In genomic region chr2:152738341-152738740, GRCm38 (mm10) we compare ENCODE assay signal across 7 mouse cellular contexts. TPM values are rescaled to one million over a fixed set of nuclear protein-coding genes. Genes with fewer than 3 reads are reported as not detected.
DNase-seq lines count a peak whose midpoint lies in the region; ATAC-seq lines count a peak whose summit lies in the region.

No protein-coding gene starts in this region.

- ATAC-seq in lung, embryonic 16.5 days (ENCODE audit: low read depth), result no peak
- no peak for ATAC-seq in forebrain, embryonic 14.5 days
- ATAC-seq in limb, embryonic 15.5 days (ENCODE audit: insufficient number of reproducible peaks, low FRiP score, low TSS enrichment, low read depth), result no peak
- no peak for ATAC-seq in stomach, embryonic 15.5 days (ENCODE audit: insufficient read depth, low FRiP score, low read depth)

- H3K9ac ChIP-seq in lung, embryonic 16.5 days (ENCODE audit: low read length), result peak overlapping the region; percentile 90
- H3K9ac ChIP-seq in forebrain, embryonic 14.5 days (ENCODE audit: low read length), result no peak overlapping the region
- H3K9ac ChIP-seq in limb, embryonic 15.5 days, result peak overlapping the region; percentile 85
- peak overlapping the region; percentile 82; the same call in 1 of the 2 replicates for H3K9ac ChIP-seq in stomach, embryonic 15.5 days

- no peaks in the 10 kb centered on the region for H3K36me3 ChIP-seq in lung, embryonic 16.5 days (ENCODE audit: control insufficient read depth, insufficient read depth, low read length)
- no peaks in the 10 kb centered on the region for H3K36me3 ChIP-seq in forebrain, embryonic 14.5 days (ENCODE audit: control insufficient read depth, insufficient read depth, low read length)
- no peaks in the 10 kb centered on the region for H3K36me3 ChIP-seq in limb, embryonic 15.5 days
- no peaks in the 10 kb centered on the region for H3K36me3 ChIP-seq in stomach, embryonic 15.5 days

- no peaks in the 10 kb centered on the region for H3K27me3 ChIP-seq in lung, embryonic 16.5 days (ENCODE audit: control insufficient read depth, insufficient read depth, low read depth, low read length)
- peaks cover 11% of the 10 kb centered on the region for H3K27me3 ChIP-seq in forebrain, embryonic 14.5 days (replicated peaks; ENCODE audit: control insufficient read depth, insufficient read depth, low read length)
- H3K27me3 ChIP-seq in limb, embryonic 15.5 days, result no peaks in the 10 kb centered on the region
- H3K27me3 ChIP-seq in stomach, embryonic 15.5 days (replicated peaks), result no peaks in the 10 kb centered on the region

- peaks cover 54% of the 10 kb centered on the region for H3K4me1 ChIP-seq in lung, embryonic 16.5 days (replicated peaks; ENCODE audit: control insufficient read depth, insufficient read depth, low read length)
- peaks cover 36% of the 10 kb centered on the region for H3K4me1 ChIP-seq in forebrain, embryonic 14.5 days (ENCODE audit: control insufficient read depth, insufficient read depth, low read length)
- peaks cover 73% of the 10 kb centered on the region for H3K4me1 ChIP-seq in limb, embryonic 15.5 days
- peaks cover 54% of the 10 kb centered on the region for H3K4me1 ChIP-seq in stomach, embryonic 15.5 days

- peak overlapping the region; percentile 78 for H3K4me3 ChIP-seq in lung, embryonic 16.5 days (ENCODE audit: low read length)
- H3K4me3 ChIP-seq in forebrain, embryonic 14.5 days (ENCODE audit: low read depth, low read length), result no peak overlapping the region; the same call in 1 of the 2 replicates
- H3K4me3 ChIP-seq in limb, embryonic 15.5 days, result peak overlapping the region; percentile 79
- H3K4me3 ChIP-seq in stomach, embryonic 15.5 days (replicated peaks), result peak overlapping the region; percentile 75

- H3K27ac ChIP-seq in lung, embryonic 16.5 days (ENCODE audit: low read length), result peak overlapping the region; percentile 98
- peak overlapping the region; percentile 34; the same call in 1 of the 2 replicates for H3K27ac ChIP-seq in forebrain, embryonic 14.5 days (ENCODE audit: low read depth, low read length)
- H3K27ac ChIP-seq in limb, embryonic 15.5 days, result peak overlapping the region; percentile 94
- peak overlapping the region; percentile 91 for H3K27ac ChIP-seq in stomach, embryonic 15.5 days

- peak overlapping the region; percentile 93 for H3K4me2 ChIP-seq in lung, embryonic 16.5 days (ENCODE audit: low read depth, low read length)
- peak overlapping the region; percentile 92 for H3K4me2 ChIP-seq in forebrain, embryonic 14.5 days (ENCODE audit: low read length)
- peak overlapping the region; percentile 82 for H3K4me2 ChIP-seq in limb, embryonic 15.5 days
- H3K4me2 ChIP-seq in stomach, embryonic 15.5 days, result peak overlapping the region; percentile 85

- H3K9me3 ChIP-seq in lung, embryonic 16.5 days (ENCODE audit: control insufficient read depth, low read length), result no peaks in the 10 kb centered on the region
- no peaks in the 10 kb centered on the region for H3K9me3 ChIP-seq in forebrain, embryonic 14.5 days (replicated peaks; ENCODE audit: control insufficient read depth, low read length)
- H3K9me3 ChIP-seq in limb, embryonic 15.5 days, result no peaks in the 10 kb centered on the region
- H3K9me3 ChIP-seq in stomach, embryonic 15.5 days, result no peaks in the 10 kb centered on the region

- DNase-seq in lung, postnatal 36 days, result no peak
- DNase-seq in forebrain, embryonic 14.5 days (ENCODE audit: low spot score), result no peak
- no peak for DNase-seq in T-cell, adult 2 months (ENCODE audit: low spot score)
- DNase-seq in layer of hippocampus, adult 8-10 months (ENCODE audit: low spot score in 2 of 2), result no peak

- WGBS in lung, embryonic 16.5 days, result 36% methylated on average over 2 of the region's 2 CpGs
- WGBS in forebrain, embryonic 14.5 days, result 65% methylated on average over 2 of the region's 2 CpGs
- 16% methylated on average over 2 of the region's 2 CpGs for WGBS in limb, embryonic 15.5 days
- WGBS in stomach, embryonic 15.5 days, result 49% methylated on average over 2 of the region's 2 CpGs

RNA-seq across cellular contexts. Expression of gene Id1, which starts 2.3 kb away (rescaled TPM):
- 186 and 189 TPM in 2 replicates for polyA plus RNA-seq in lung, embryonic 16.5 days (2015; fragmentation: Nextera tagmentation; extraction: Ambion mirVana)
- 29.2 and 32.8 TPM in 2 replicates for polyA plus RNA-seq in forebrain, embryonic 14.5 days (2014; fragmentation: Nextera tagmentation; extraction: Ambion mirVana)
- polyA plus RNA-seq in limb, embryonic 15.5 days (2015; fragmentation: Nextera tagmentation; extraction: Ambion mirVana), result 167 and 168 TPM in 2 replicates
- 117 and 138 TPM in 2 replicates for polyA plus RNA-seq in stomach, embryonic 15.5 days (2015; fragmentation: Nextera tagmentation; extraction: Ambion mirVana)
- total RNA-seq in layer of hippocampus, adult 8-10 months (2022), result 10 to 100 TPM; 18.1 to 24.9 (median 22.5) TPM

RNA-seq across cellular contexts. Expression of gene Cox4i2, which starts 15.6 kb away (rescaled TPM):
- polyA plus RNA-seq in lung, embryonic 16.5 days (2015; fragmentation: Nextera tagmentation; extraction: Ambion mirVana), result 99.6 and 104 TPM in 2 replicates
- polyA plus RNA-seq in forebrain, embryonic 14.5 days (2014; fragmentation: Nextera tagmentation; extraction: Ambion mirVana), result 4.5 and 5.9 TPM in 2 replicates
- polyA plus RNA-seq in limb, embryonic 15.5 days (2015; fragmentation: Nextera tagmentation; extraction: Ambion mirVana), result 33.9 and 36.2 TPM in 2 replicates
- 19.0 and 19.5 TPM in 2 replicates for polyA plus RNA-seq in stomach, embryonic 15.5 days (2015; fragmentation: Nextera tagmentation; extraction: Ambion mirVana)
- 1 to 10 TPM in 3 of 4 experiments, under 1 TPM in 1; 0.92 to 2.4 (median 2.2) TPM for total RNA-seq in layer of hippocampus, adult 8-10 months (2022)

RNA-seq across cellular contexts. Expression of gene Mcts2, which starts 51.5 kb away (rescaled TPM):
- 26.1 and 27.4 TPM in 2 replicates for polyA plus RNA-seq in lung, embryonic 16.5 days (2015; fragmentation: Nextera tagmentation; extraction: Ambion mirVana)
- 35.8 and 42.6 TPM in 2 replicates for polyA plus RNA-seq in forebrain, embryonic 14.5 days (2014; fragmentation: Nextera tagmentation; extraction: Ambion mirVana)
- polyA plus RNA-seq in limb, embryonic 15.5 days (2015; fragmentation: Nextera tagmentation; extraction: Ambion mirVana), result 22.0 and 24.2 TPM in 2 replicates
- 23.1 and 26.7 TPM in 2 replicates for polyA plus RNA-seq in stomach, embryonic 15.5 days (2015; fragmentation: Nextera tagmentation; extraction: Ambion mirVana)
- total RNA-seq in layer of hippocampus, adult 8-10 months (2022), result 10 to 100 TPM; 17.7 to 21.8 (median 19.0) TPM

Comparison
In these comparisons a context has a peak if more than half of its experiments do, and no peak if none do; other contexts are left out.
1. H3K27ac ChIP-seq: peak in every context shown above with its lines; median percentile 98 in lung, embryonic 16.5 days; 94 in limb, embryonic 15.5 days; 91 in stomach, embryonic 15.5 days; 34 in forebrain, embryonic 14.5 days.